Mouse (Mus musculus) megakaryocyte progenitor cell, adult 5-6 weeks (primary cell): ENCODE data around the gene Slc12a1. TPM values are rescaled to one million over a fixed set of nuclear protein-coding genes. Genes with fewer than 3 reads are reported as not detected.
"Not testable (repeated sequence)": the region's sequence is repeated elsewhere in the genome, so short reads cannot be mapped to it uniquely, and the experiment has no call there.

ENCODE experiments used
- ATAC-seq: replicated peaks from 2 replicates; pipeline ENCODE4 v1.8.0; 2016; ENCODE audit warnings: mild to moderate bottlenecking, moderate TSS enrichment, inconsistent platforms; ENCODE audit not compliant: poor library complexity
- total RNA-seq, 2 experiments: library from RNA; stranded (forward) in 1 of 2; stranded (reverse) in 1 of 2; fragments of 157-497, 149-512 nt in 1 of 2; fragments of 200-1000 nt in 1 of 2; gene quantifications; 2 replicates each; pipeline versions ENCODE4 v1.2.3 to v1.2.4; 2015 to 2017

Slc12a1 gene
- not detected in 2 replicates for total RNA-seq (2015)
- 0.20 TPM in 1 of 2 replicates, not detected in the other for total RNA-seq (2017)

DNA sequence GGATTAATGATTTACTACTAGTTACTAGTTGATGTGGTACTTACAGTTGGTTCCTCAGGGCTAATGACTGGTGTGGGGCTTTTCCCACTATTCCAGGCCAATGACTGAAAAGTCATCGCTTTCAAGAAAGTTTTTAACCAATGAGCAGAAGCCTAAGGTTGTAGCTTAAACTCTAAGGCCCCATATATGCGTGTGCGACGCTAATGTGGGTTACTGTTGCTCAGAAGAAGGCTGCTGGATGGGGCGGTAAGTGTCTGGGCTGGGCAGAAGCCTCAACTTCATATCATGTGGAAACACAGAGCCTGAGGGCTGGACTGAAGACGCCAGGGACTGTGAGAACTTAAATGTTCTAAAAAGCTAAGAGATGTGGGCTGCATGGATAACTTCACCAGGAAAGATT, at the start of gene Slc12a1:
Slc12a1 (plus strand) TSS at position 118 of the 400 bp plus-strand sequence.
- no peak for ATAC-seq

DNA sequence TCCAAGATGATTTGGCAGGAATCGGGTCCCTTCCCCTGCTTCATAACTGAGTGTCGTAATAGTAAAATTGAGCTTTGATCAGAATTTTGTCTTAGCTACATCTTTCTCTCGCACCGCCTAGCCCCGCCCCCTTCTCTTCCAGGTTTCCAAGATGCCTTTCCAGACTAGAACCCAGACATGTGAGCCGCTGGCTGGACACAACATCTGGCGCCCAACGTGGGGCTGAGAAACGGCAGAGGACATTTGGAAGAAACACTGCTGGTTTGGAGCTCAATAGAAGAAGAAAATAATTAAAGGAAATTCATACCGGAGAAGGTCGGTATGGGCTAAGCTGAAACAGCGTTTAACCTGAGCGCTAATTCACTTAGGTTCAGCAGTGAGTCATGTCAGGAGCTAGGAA, 47.8 kb upstream of the Slc12a1 start:
- not testable (repeated sequence) for ATAC-seq

DNA sequence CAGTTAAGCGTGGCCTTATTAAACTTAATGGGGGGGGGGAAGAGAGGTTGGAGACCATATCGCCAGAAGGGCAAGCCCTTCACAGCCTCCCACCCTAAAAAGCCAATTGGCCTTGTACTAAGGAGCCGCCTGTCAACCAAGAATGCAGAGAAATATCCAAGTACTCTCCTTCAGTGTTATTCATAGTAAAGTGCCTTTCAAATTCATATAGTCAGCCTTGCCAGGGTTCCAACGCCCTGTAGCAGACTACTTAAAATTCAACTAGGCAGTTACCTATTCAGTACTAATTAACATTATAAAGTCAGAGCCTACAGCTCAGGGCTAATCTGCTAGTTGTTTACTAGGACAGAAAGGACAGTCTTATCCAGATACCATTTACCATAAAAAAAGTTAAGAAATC, 45.8 kb upstream of the Slc12a1 start:
- ATAC-seq = not testable (repeated sequence)

DNA sequence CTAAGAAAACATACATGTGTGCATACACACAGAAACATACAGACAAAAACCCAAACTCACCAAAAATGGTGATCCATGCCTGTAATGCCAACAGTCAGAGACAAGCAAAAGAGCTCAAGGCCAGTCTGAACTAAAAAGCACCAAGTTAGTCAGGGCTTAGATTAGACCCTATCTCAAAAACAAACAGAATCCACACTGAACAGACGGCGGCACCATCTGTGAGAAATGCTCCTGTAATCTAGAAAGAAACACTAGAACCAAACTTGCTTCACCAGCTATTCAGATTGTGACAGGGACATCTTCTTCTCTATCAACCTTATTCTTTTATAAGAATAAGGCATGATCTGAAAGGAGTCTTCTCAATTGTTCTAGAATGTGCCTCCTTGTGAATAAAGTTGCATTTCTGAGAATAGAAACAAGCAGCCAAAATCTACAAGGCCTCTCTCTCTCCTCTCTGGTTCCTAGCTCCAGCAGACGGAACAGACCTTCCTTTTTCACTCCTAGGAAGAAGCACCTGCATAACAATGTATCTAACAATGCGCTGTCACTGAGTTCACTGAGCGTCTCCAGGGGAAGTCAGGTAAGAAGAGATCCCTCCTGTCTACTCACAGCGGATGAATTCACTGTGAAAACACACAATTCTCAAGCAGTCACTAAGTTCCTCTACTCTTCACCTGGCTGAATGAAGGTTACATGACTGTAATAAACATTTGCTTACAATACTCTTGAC, 32.8 kb upstream of the Slc12a1 start:
- ATAC-seq = no peak

DNA sequence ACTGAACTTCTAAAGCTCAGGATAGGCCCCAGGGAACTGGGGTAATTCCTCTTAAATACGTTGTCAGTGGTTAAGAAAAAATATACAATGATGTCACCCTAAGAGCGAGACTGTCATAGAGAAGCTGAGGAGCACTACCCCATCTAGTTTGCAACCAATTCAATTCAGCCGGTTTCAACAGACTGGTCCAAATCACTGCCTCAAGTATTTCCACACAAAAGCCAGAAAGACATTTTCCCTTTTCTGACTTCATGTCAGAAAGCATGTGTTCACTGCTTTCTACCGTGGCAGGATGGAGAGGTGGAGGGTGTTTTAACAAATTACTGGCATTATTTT, 30.0 kb upstream of the Slc12a1 start:
- ATAC-seq = peak; percentile 10; the same call in 1 of the 2 replicates

DNA sequence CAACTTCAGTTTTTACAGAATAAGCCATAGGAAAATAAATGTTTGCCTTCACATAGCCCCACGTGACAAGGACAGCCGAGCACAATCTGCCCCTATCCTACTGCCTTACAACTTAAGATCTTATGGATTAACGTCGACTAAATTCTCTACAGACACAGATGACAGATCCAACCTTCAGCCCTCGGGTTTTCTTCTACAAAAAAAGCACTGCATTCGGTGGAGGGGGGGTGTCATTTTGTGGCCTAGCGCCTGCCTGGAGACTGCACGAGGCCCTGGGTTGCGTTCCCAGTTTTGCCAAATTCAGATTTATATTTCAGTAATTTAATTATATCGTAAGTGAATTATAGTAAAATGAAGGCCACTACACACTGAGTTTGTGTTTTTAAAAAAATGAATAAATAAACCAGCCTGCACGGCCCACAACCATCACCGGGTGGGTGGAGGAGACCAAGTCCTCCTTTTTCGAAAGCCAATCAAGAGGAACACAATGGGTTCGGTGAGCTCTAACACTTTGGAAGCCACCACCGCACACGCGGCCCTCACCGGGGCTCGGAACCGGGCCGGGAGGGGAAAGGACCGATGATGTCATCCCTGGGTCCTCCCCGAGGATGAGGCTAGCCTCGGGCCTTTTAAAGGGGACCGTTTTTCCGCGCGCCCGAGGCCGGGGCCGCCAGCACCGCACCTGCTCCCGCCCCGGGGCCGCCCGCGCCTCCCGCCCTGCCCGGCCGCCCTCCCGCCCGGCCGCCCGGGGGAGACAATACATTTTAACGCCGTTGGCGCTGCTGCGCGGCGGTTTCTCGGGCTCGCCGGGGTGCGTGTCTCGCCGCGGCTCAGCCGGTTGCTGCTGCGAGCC, 29.5 kb upstream of the Slc12a1 start:
- peak; percentile 35 for ATAC-seq

DNA sequence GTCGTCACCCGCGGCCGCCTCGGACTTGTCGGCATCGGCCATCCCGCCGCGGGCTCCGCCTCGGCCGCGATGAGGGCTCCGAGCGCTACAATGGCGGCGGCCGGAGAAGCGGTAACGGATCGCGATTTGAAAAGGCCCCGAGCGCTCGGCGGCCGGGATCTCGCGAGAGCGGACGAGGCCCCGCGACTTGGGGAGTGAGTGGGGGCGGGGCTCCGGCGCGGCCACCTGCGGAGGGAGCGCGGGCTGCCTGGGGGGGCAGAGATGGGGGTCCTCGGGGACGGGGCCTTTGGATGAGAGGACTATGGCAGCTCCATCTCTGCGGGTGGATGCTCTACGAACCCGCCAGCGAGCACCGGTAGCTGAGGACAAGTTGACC, 28.8 kb upstream of the Slc12a1 start, which contains the start of gene Myef2:
Myef2 (minus strand) TSS at position 185 of the 376 bp plus-strand sequence.
- ATAC-seq = peak; percentile 87

DNA sequence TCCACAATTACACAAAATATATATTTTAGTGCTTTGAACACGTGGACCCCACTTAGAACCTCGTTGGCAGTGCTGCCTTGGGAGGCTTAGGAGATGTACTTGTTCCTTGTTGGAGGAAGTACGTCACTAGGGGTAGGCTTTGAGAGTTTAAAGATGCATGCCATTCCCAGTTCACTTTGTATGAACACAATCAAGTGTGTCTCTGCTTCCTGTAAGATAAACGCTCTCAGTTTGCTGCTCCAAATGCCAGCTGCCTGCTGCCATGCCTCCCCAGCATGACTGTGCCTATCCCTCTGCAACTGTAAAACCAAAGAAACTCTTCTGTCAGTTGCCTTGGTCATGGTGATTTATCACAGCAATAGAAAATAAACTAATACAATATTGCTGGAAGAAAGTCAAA, 26.5 kb upstream of the Slc12a1 start:
- peak; percentile 10; the same call in 1 of the 2 replicates for ATAC-seq

DNA sequence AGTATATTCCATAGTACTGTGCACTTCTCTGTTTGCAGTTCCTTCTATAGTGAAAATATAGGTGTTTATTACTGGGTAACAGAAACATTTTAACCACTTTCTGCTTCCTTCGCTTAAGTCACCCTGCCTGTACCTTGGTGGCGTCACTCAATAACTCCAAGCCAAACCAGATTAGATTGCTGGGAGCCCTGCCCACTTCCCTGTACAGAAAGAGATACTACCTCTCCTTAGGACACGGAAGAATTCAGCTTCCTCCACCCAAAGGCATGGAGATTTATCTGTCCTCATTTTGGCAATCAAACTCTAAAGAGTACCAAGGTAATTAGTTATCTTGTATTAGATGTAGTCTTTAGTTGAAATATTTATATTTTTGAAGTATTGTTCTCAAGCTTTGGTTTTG, 25.5 kb upstream of the Slc12a1 start:
- ATAC-seq = no peak

DNA sequence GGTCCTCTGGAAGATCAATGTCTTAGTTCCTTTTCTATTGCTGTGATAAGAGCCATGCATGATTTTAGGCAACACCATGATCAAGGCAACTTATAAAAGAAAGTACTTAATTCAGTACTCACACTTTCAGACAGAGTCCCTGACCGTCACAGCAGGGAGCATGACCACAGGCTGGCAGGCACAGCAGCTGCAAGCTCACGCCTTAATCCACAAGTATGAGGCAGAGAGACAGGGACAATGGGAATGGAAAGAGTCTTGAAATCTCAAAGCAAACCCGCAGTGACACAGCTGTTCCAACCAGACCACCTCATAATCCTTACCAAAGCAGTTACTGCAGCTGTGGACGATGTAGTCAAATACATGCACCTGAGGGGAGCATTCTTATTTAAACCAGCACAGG, 18.2 kb upstream of the Slc12a1 start:
- no peak for ATAC-seq

DNA sequence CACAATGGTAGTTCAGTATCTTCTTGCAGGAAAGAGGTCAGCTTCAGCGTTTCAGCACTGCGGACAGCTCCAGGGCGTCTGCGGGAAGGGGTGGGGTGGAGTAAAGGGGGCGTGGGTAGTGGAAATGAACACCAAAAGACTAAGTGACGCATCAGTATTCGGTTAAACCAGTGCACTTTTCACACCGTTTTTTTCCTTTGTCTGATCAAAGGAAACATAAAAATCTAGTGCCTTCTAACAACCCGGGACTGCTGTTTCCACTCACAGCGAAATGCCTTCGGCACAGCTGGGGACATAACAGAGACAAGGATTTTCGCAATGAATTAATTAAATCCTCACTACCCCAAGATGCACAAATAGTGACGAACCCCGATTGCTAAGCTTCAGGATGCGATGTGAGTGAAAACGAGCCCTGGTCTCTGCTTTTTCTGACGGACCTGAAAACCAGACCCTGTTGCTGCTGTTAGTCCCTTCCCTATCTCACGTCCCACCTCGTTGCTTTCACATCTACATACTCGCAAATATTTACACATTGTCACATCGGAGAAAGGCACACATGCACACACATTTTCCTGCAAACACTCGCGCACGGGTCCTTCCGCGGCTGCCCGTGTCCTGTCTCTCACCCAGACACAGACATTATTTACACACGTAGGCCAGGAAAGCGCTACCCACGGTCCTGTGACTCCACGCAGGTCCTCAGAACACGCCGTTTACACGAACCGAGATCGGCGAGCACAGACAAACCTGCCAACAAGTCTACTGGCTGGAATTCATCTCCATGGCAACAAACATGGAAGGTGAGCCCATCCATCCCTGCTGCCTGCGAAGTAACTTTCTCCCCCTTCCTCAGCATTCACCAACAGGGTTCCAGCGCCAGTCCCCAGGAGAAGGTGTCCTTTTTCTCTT, 16.1 kb upstream of the Slc12a1 start, which contains the start of gene Ctxn2:
Ctxn2 (plus strand) TSS at position 790 of the 909 bp plus-strand sequence.
- ATAC-seq = peak; percentile 100

DNA sequence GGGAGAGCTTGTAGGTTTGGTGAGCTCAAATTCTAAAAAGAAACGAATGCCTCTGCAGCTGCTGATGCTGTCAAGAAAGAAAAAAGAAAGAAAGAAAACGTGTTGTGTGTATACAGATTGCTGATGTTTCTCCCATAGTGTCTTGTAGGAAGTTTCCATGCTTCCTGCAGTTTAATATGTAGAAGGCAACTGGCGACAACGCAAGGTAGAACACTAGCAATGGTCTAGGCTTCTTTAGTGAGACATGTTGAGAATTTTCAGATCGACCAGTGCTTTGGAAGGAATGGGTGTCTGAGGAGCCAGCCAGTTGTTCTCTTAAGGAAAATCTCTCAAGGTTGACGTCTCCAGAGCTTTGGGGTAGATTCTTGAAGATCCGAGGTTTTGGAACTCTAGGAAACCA, 15.5 kb upstream of the Slc12a1 start:
- no peak for ATAC-seq

DNA sequence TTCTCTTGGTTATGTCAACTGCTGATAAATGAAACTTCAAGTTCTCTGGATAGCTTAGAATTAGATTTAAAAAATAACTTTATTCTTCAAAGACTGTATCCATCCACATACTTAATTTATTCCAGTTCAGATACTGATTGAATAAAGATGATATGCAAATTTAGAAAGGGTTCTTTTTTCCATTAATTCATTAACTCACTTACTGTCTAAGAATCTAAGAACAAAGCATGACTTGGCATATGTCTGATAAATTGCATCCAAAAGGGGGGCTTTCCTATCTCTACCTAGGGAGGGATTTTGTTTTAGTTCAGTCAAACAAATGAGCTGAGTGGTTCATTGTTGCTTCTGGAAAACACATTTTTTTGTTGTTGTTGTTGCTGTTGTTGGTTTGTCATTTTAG, 10.0 kb upstream of the Slc12a1 start:
- no peak for ATAC-seq

DNA sequence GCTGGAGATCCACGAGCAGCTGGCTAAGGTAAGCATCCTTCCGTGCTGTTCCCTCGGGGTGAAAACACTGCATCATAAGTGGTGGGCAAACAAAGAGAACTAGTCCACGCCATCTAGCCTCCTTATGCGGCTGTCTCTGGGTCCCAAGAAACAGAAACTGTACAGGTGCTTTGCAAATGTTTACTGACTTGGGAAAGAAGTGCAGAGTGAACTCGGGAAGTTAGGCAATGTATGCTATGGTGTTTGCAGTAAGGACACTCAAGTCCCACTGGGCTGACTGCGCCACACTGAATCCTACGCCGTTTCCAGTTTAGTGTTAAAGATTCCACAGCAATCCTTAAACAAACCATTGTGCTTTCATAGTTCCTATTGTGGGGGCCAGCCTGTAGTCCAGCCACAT, 2.0 kb downstream of the Slc12a1 start:
- no peak for ATAC-seq

DNA sequence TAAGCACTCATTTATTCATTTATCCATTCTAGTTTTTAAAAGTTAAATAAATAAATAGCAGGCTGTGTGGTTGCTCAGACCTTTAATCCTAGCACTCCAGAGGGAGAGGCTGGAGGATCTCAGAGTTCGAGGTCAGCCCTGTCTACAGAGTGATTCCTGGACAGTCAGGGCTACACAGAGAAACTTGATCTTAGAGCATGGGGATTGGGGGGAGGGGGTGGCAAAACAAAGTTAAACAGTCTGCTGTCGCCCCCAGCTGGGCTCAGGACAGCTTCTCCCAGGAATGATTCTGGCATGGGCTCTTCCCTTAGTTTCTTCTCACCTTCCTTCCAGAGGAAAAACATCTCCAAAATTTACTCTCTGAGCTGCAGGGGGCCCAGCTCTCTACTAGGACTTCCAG, 3.2 kb downstream of the Slc12a1 start:
- no peak for ATAC-seq

DNA sequence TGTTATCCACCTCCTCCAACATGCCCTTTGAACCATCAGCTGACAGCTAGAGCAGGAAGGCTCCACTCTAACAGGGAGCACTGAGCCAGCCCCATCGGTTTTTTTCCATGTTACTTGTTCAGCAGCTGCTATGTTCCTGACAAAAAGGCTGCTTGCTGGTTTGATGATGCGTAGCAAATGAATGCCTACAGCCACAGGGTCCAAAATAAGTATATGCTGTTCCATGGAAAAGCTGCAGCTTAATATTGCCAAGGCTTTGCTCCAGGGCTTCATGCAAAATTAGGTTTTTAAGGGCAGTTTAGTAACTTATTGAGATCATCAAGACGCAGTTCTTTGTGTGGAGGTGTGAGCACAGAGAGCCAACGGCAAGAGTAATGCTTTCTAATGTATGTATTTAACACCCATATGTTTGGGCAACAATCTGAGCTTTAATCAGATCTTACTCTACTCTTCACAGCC, 9.7 kb downstream of the Slc12a1 start:
- ATAC-seq = no peak

DNA sequence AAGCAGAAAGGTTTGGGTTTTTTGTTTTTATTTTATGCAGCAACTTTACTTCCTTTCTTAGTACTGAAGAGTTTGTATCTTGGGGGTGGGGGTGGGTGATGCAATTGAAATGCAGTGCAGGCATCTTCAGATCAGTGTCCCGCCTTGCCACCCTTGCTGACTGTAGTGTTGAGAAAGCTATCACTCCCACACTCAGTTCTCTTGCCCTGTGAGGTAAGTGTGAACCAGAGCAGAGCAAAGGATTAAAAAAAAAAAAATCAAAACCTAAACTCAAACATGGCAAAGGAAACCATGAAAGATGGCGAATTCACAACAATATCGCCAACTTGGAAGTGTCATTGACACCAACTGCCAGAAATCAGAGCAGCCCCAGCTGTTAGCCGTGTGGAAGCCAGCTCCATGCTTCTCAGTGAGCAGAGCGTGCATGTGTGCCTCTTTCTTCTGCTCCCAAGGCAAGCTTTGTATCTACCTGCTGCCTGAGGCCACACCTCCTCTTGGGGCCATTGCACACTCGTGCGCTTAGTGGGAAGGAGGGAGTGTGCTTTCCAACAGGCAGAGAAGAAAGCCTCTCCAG, 26.0 kb downstream of the Slc12a1 start:
- ATAC-seq = no peak

DNA sequence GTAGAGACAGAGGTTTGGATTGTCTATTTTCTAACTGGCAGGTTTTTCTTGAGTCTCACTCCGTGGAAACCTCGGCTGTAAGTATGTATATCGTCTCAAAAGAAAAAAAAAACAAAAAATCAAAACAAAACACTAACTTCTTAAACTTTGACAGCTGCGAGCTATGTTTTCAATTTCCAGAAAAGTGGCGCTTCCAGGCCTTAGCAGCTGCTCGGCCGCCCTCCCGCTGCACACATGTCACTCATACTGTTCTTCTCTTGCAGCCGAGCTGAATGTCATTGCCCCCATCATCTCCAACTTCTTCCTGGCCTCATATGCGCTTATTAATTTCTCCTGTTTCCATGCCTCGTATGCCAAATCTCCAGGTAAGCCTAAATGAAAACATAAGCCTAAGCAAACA, 35.6 kb downstream of the Slc12a1 start:
- no peak for ATAC-seq

DNA sequence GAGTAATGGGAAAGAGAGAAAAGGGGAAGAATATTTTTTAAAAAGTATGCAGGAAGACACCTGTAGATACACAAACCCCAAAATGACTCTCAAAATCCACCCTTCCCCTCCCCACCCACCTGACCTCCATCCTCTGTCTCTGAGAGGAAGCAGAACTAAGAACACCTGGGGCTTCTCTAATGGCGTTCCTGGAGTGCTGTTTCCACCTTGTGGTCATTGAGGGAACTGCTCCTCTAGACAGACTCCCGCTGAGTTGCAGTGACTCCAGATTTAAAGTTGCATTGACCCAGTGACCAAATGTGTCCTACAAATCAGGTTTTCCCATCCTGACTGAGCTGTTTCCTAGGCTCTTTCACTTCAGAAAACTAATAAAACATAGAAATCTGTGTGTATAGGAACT, 36.9 kb downstream of the Slc12a1 start:
- peak; percentile 95 for ATAC-seq

DNA sequence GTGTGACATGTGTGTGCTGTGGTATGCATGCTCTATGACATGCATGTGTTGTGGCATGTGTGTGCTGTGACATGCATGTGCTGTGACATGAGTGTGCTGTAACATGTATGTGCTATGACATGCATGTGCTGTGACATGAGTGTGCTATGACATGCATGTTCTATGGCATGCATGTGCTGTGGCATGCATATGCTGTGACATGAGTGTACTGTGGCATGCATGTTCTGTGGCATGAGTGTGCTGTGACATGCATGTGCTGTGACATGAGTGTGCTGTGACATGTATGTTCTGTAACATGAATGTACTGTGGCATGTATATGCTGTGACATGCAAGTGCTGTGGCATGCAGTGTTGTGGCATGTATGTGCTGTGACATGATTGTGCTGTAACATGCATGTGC, 40.6 kb downstream of the Slc12a1 start:
- ATAC-seq = no peak

DNA sequence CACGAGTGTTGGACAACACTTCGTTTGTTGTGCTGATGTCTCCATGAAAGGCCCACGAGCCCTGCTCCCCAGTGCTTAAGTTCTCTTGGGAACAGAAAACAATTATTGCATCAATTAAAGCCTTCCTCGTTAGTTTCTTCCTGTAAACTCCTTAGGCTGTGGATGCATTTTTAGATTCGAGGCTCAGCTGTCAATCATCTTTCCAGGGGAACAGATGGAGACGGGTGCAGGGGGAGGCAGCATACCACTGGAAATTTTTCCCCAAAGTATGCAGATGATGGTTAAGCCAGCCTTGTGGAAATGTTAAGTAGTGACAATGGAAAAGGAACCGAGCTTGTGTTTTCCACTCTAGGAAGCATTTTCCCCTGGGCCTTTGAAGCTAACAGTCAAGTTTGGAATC, 44.5 kb downstream of the Slc12a1 start:
- no peak for ATAC-seq
